Mouse (Mus musculus) left cerebral cortex, adult 8-10 months (tissue): ENCODE results near the gene Fkbp10. TPM values are rescaled to one million over a fixed set of nuclear protein-coding genes. Genes with fewer than 3 reads are reported as not detected.
A peak's percentile ranks its signal among the peaks of the same experiment; 100 is the strongest.

Experiments used
- DNase-seq, 2 experiments: peaks; one replicate each; pipeline ENCODE4 v3.0.0; 2022; ENCODE audit warnings: low spot score in 2 of 2
- total RNA-seq, 4 experiments: library from RNA; stranded (reverse); gene quantifications; 2 replicates each; pipeline ENCODE4 v1.2.4; 2022

Fkbp10 gene
- total RNA-seq, 4 experiments from 2014 or later, result 5.2 to 8.3 (median 6.2) TPM

GRCm38 (mm10) chr11:100411736-100412135 lies 3.8 kb upstream of the Fkbp10 start:
- DNase-seq, result no peak

- DNase-seq, result no peak
Observed at GRCm38 (mm10) chr11:100413541-100413940, 2.0 kb upstream of the Fkbp10 start.

GRCm38 (mm10) chr11:100414021-100414913 lies 1.2 kb upstream of the Fkbp10 start, which contains the start of gene P3h4:
P3h4 (minus strand) TSS chr11:100414836.
- no peak for DNase-seq

GRCm38 (mm10) chr11:100421537-100421936 lies 6.0 kb downstream of the Fkbp10 start:
- no peak for DNase-seq

- DNase-seq, result no peak
Observed at GRCm38 (mm10) chr11:100423836-100424235, 8.3 kb downstream of the Fkbp10 start.

GRCm38 (mm10) chr11:100425851-100426250 lies 10.4 kb downstream of the Fkbp10 start:
- DNase-seq, result peak in 1 of 2 experiments; percentile 53

- DNase-seq, result no peak
Observed at GRCm38 (mm10) chr11:100426820-100427219, 11.3 kb downstream of the Fkbp10 start.

GRCm38 (mm10) chr11:100428612-100429199 lies 13.2 kb downstream of the Fkbp10 start:
- DNase-seq, result no peak

GRCm38 (mm10) chr11:100430052-100430451 lies 14.6 kb downstream of the Fkbp10 start:
- DNase-seq, result no peak

- DNase-seq, result no peak
Observed at GRCm38 (mm10) chr11:100432002-100432401, 16.5 kb downstream of the Fkbp10 start.

- no peak for DNase-seq
Observed at GRCm38 (mm10) chr11:100435678-100436246, 20.3 kb downstream of the Fkbp10 start.

- no peak for DNase-seq
Observed at GRCm38 (mm10) chr11:100437901-100438300, 22.4 kb downstream of the Fkbp10 start.

GRCm38 (mm10) chr11:100440691-100441522 lies 25.4 kb downstream of the Fkbp10 start:
- DNase-seq, result peak; percentile 61 to 83

- DNase-seq, result no peak
Observed at GRCm38 (mm10) chr11:100441797-100442196, 26.3 kb downstream of the Fkbp10 start, which contains the start of the genes Nt5c3b and Klhl10. Nt5c3b (minus strand) TSS chr11:100441808. Klhl10 (plus strand) TSS chr11:100441917.

GRCm38 (mm10) chr11:100442625-100443024 lies 27.1 kb downstream of the Fkbp10 start:
- no peak for DNase-seq

- DNase-seq, result no peak
Observed at GRCm38 (mm10) chr11:100457247-100457646, 41.8 kb downstream of the Fkbp10 start.

- no peak for DNase-seq
Observed at GRCm38 (mm10) chr11:100457711-100458110, 42.2 kb downstream of the Fkbp10 start.

GRCm38 (mm10) chr11:100462699-100463098 lies 47.2 kb downstream of the Fkbp10 start:
- DNase-seq, result no peak

- DNase-seq, result no peak
Observed at GRCm38 (mm10) chr11:100465229-100465792, 49.8 kb downstream of the Fkbp10 start.

- no peak for DNase-seq
Observed at GRCm38 (mm10) chr11:100465833-100466232, 50.3 kb downstream of the Fkbp10 start.
